Mouse (Mus musculus) cerebellum, postnatal 36 days (tissue): ENCODE measurements at regions not wholly inside any gene's neighbourhood (a gene's known extent, or its start where the extent isn't known, plus 50 kb on each side); places are given as distances from the start of the nearest gene placed in this dataset.

Experiments
- DNase-seq, 2 experiments: peaks; one replicate each; pipeline ENCODE4 v3.0.0; 2021 to 2022; ENCODE audit warnings: mixed read lengths in 2 of 2

- no peak for DNase-seq
These were observed 166.0 kb upstream of the Chrm3 start for GRCm38 (mm10) chr13:10526470-10527207.

GRCm38 (mm10) chr13:10504211-10504610, 143.6 kb upstream of the Chrm3 start:
- no peak for DNase-seq

- no peak for DNase-seq
These were observed 94.7 kb upstream of the Chrm3 start for GRCm38 (mm10) chr13:10455323-10455722.

GRCm38 (mm10) chr13:10454667-10455066, 94.0 kb upstream of the Chrm3 start:
- no peak for DNase-seq

- no peak for DNase-seq
These were observed 90.4 kb upstream of the Chrm3 start for GRCm38 (mm10) chr13:10451057-10451456.

- no peak for DNase-seq
These were observed 88.9 kb upstream of the Chrm3 start for GRCm38 (mm10) chr13:10449502-10449901.

GRCm38 (mm10) chr13:10447806-10448205, 87.2 kb upstream of the Chrm3 start:
- no peak for DNase-seq

GRCm38 (mm10) chr13:10445679-10446078, 85.0 kb upstream of the Chrm3 start:
- DNase-seq, result no peak
